Mouse (Mus musculus): ENCODE data around the gene Olfr845. TPM values are rescaled to one million over a fixed set of nuclear protein-coding genes. Genes with fewer than 3 reads are reported as not detected.

Olfr845 gene
- total RNA-seq (2015) (not detected in 2 replicates), total RNA-seq (2017) (not detected in 2 replicates)

DNA sequence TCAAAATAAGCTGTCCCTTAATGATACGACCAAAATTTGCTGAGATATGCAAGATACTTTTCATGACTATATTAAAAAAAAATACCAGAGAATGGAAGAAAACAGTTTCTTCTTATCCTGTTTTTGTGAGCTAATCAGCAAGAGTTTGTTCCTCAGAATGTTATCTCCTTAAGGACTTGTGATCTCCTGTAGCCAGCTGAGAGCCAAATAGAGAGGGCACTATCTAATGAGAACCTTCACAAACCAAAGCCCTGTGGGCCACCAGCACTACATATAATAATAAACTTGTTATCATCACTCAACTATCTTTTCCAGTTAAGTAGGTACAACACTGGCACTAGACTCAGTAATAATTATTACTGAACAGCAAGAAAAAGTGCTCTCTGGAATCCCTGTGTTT is at the start of gene Olfr845:
Gene Olfr845, plus strand, starts transcription at position 301 of the 400 bp plus-strand sequence.
- ATAC-seq (replicated peaks; ENCODE audit: poor library complexity) = no peak

DNA sequence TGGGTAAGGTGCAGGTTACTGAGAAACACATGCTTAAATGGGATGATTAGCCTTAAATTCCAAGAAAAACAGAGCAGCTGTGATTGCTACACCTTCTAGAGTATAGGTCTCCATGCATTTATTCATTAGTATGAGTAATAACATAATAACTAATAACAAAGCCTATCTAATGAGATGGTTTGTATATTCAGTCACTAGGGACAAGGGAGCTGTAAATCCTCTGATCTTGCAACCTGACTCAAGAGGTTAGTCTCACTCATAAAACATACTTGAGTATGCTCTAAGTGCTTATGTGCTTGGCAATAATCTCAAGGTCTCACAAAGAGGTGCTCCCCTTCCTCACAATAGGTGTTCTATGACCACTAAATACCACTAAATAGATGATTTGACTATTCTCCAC is 20.2 kb upstream of the Olfr845 start, which contains the start of gene Olfr844:
Gene Olfr844, plus strand, starts transcription at position 301 of the 400 bp plus-strand sequence.
- no peak for ATAC-seq (replicated peaks; ENCODE audit: poor library complexity)

- ATAC-seq (replicated peaks; ENCODE audit: poor library complexity) = no peak
Observed at GRCm38 (mm10) chr9:19363905-19364304, 27.6 kb downstream of the Olfr845 start, which contains the start of gene Olfr846. Gene Olfr846, minus strand, starts transcription at chr9:19364005.

DNA sequence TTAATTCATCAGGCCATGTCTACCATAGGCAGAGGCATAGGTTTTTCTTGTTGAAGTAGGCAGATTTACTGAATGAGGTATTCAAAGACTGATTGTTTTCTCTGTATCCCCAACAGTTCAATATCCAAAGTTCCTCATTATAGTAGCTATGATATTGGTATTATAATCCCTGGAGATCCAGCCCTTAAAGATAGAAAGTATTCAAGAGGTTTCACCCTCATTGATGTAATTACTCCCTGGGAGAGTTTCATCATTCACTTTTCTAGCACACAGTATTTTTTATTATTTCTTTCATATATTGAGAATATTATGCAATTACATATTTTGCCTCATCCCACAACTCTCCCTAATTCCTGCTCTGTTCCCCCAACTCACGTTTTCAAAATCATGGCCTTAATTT is 42.3 kb downstream of the Olfr845 start, which contains the start of gene Olfr847:
Gene Olfr847, minus strand, starts transcription at position 101 of the 400 bp plus-strand sequence.
- ATAC-seq (replicated peaks; ENCODE audit: poor library complexity) = no peak

Other genes with a start within 250 kb of the Olfr845 start
- gene Olfr836, start 216.1 kb upstream of the Olfr845 start, total RNA-seq (2015) = not detected in 2 replicates
- gene Olfr836, start 216.1 kb upstream of the Olfr845 start, total RNA-seq (2017) = not detected in 2 replicates
- gene Olfr837, start 200.1 kb upstream of the Olfr845 start, total RNA-seq (2015) = not detected in 2 replicates
- not detected in 2 replicates for gene Olfr837, start 200.1 kb upstream of the Olfr845 start, total RNA-seq (2017)
- not detected in 2 replicates for gene Olfr839-ps1, start 159.1 kb upstream of the Olfr845 start, total RNA-seq (2015)
- gene Olfr839-ps1, start 159.1 kb upstream of the Olfr845 start, total RNA-seq (2017) = not detected in 2 replicates
- gene Olfr843, start 84.5 kb upstream of the Olfr845 start, total RNA-seq (2015) = not detected in 2 replicates
- not detected in 2 replicates for gene Olfr843, start 84.5 kb upstream of the Olfr845 start, total RNA-seq (2017)
- not detected in 2 replicates for gene Olfr844, start 20.1 kb upstream of the Olfr845 start, total RNA-seq (2015)
- gene Olfr844, start 20.1 kb upstream of the Olfr845 start, total RNA-seq (2017) = not detected in 2 replicates
- not detected in 2 replicates for gene Olfr846, start 27.5 kb downstream of the Olfr845 start, total RNA-seq (2015)
- gene Olfr846, start 27.5 kb downstream of the Olfr845 start, total RNA-seq (2017) = not detected in 2 replicates
- gene Olfr847, start 42.2 kb downstream of the Olfr845 start, total RNA-seq (2015) = not detected in 2 replicates
- not detected in 2 replicates for gene Olfr847, start 42.2 kb downstream of the Olfr845 start, total RNA-seq (2017)
- gene Olfr849, start 103.8 kb downstream of the Olfr845 start, total RNA-seq (2015) = not detected in 2 replicates
- gene Olfr849, start 103.8 kb downstream of the Olfr845 start, total RNA-seq (2017) = not detected in 2 replicates
- not detected in 2 replicates for gene Olfr850, start 141.8 kb downstream of the Olfr845 start, total RNA-seq (2015)
- not detected in 2 replicates for gene Olfr850, start 141.8 kb downstream of the Olfr845 start, total RNA-seq (2017)
- not detected in 2 replicates for gene Olfr851, start 156.8 kb downstream of the Olfr845 start, total RNA-seq (2015)
- gene Olfr851, start 156.8 kb downstream of the Olfr845 start, total RNA-seq (2017) = not detected in 2 replicates
- not detected in 2 replicates for gene Olfr853, start 204.6 kb downstream of the Olfr845 start, total RNA-seq (2015)
- gene Olfr853, start 204.6 kb downstream of the Olfr845 start, total RNA-seq (2017) = not detected in 2 replicates
- gene Olfr854, start 230.9 kb downstream of the Olfr845 start, total RNA-seq (2015) = not detected in 2 replicates
- gene Olfr854, start 230.9 kb downstream of the Olfr845 start, total RNA-seq (2017) = not detected in 2 replicates
- not detected in 2 replicates for gene Olfr855, start 246.2 kb downstream of the Olfr845 start, total RNA-seq (2015)
- not detected in 2 replicates for gene Olfr855, start 246.2 kb downstream of the Olfr845 start, total RNA-seq (2017)